Mouse (Mus musculus): ENCODE results near the gene Snx6.
"Not testable (repeated sequence)": the region's sequence is repeated elsewhere in the genome, so short reads cannot be mapped to it uniquely, and the experiment has no call there.

Gene Snx6

GRCm38 (mm10) chr12:54795153-54795998 lies at the start of gene Snx6:
Snx6 (minus strand) TSS chr12:54795703.
- peak; percentile 93 for DNase-seq (ENCODE audit: low read depth)

- no peak for DNase-seq (ENCODE audit: low read depth)
These were observed 48.9 kb upstream of the Snx6 start for GRCm38 (mm10) chr12:54844415-54844814.

- no peak for DNase-seq (ENCODE audit: low read depth)
These were observed 46.1 kb upstream of the Snx6 start for GRCm38 (mm10) chr12:54841576-54841975.

GRCm38 (mm10) chr12:54839815-54840214 lies 44.3 kb upstream of the Snx6 start:
- no peak for DNase-seq (ENCODE audit: low read depth)

- DNase-seq (ENCODE audit: low read depth), result no peak
These were observed 43.4 kb upstream of the Snx6 start for GRCm38 (mm10) chr12:54838931-54839330.

- no peak for DNase-seq (ENCODE audit: low read depth)
These were observed 40.4 kb upstream of the Snx6 start for GRCm38 (mm10) chr12:54835608-54836570.

GRCm38 (mm10) chr12:54834925-54835447 lies 39.5 kb upstream of the Snx6 start:
- DNase-seq (ENCODE audit: low read depth), result peak; percentile 17

GRCm38 (mm10) chr12:54833856-54834399 lies 38.4 kb upstream of the Snx6 start:
- DNase-seq (ENCODE audit: low read depth), result no peak

GRCm38 (mm10) chr12:54831927-54832326 lies 36.4 kb upstream of the Snx6 start:
- DNase-seq (ENCODE audit: low read depth), result not testable (repeated sequence)

GRCm38 (mm10) chr12:54830574-54830973 lies 35.1 kb upstream of the Snx6 start:
- peak; percentile 87 for DNase-seq (ENCODE audit: low read depth)

GRCm38 (mm10) chr12:54829876-54830275 lies 34.4 kb upstream of the Snx6 start:
- no peak for DNase-seq (ENCODE audit: low read depth)

- DNase-seq (ENCODE audit: low read depth), result no peak
These were observed 32.5 kb upstream of the Snx6 start for GRCm38 (mm10) chr12:54828043-54828442.

GRCm38 (mm10) chr12:54825202-54825601 lies 29.7 kb upstream of the Snx6 start:
- DNase-seq (ENCODE audit: low read depth), result no peak

GRCm38 (mm10) chr12:54822836-54823426 lies 27.4 kb upstream of the Snx6 start:
- DNase-seq (ENCODE audit: low read depth), result no peak

- peak; percentile 27 for DNase-seq (ENCODE audit: low read depth)
These were observed 25.2 kb upstream of the Snx6 start for GRCm38 (mm10) chr12:54820684-54821161.

- DNase-seq (ENCODE audit: low read depth), result no peak
These were observed 23.9 kb upstream of the Snx6 start for GRCm38 (mm10) chr12:54819181-54819935.

- no peak for DNase-seq (ENCODE audit: low read depth)
These were observed 14.6 kb upstream of the Snx6 start for GRCm38 (mm10) chr12:54810142-54810541.

- no peak for DNase-seq (ENCODE audit: low read depth)
These were observed 12.0 kb upstream of the Snx6 start for GRCm38 (mm10) chr12:54807481-54807880.

GRCm38 (mm10) chr12:54806131-54806530 lies 10.6 kb upstream of the Snx6 start:
- DNase-seq (ENCODE audit: low read depth), result no peak

GRCm38 (mm10) chr12:54805254-54806002 lies 9.9 kb upstream of the Snx6 start:
- DNase-seq (ENCODE audit: low read depth), result no peak

Data from naive thymus-derived CD4-positive, alpha-beta T cell, adult 2 months (primary cell).